In the genomic region with DNA sequence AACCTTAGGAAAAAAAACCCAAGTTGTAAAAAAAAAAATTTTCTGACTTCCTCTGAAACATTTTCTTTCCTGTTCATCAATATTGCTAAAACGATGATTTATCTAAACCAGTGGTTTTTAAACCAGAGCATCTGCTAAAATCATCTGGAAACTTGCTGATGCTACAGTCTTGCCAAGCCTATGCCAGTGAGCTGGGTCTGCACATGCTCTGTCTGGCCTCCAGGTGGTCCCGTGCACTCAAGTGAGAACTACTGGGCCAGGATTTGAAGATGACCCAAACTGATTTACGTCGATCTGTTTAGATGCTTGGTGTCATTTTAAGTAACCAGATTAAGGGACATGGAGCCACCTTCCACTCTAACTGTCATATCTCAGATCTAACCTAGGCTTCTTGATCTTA, we compare ENCODE assay signal across 18 mouse cellular contexts.
DNase-seq lines count a peak whose midpoint lies in the region; ATAC-seq and TF ChIP-seq lines count a peak whose summit lies in the region.
"Had no signal": no experiment of that assay in that cellular context is flagged by ENCODE, and none has a peak within 500 bp of the region (broad histone marks: within the 10 kb centered on the region; RNA-seq: fewer than 3 reads in every experiment).

No protein-coding gene starts in this region.

- DNase-seq in midbrain, postnatal 0 days (ENCODE audit: low spot score), result peak; percentile 9
- DNase-seq in brain, embryonic 14.5 days (ENCODE audit: low read depth), result peak; percentile 51
- DNase-seq in retina, embryonic 14.5 days (ENCODE audit: low spot score), result peak; percentile 36
- no peak for DNase-seq in heart, embryonic 10.5 days (ENCODE audit: low spot score)
- DNase-seq: gastrocnemius, postnatal 10 days; heart, postnatal 4 days; kidney, postnatal 25 days; thymus, postnatal 36 days had no signal

- no peak overlapping the region for H3K27ac ChIP-seq in forebrain, embryonic 12.5 days
- no peak overlapping the region for H3K27ac ChIP-seq in forebrain, embryonic 15.5 days (replicated peaks)
- no peak overlapping the region for H3K27ac ChIP-seq in midbrain, postnatal 0 days (ENCODE audit: low read depth, low read length)
- H3K27ac ChIP-seq in midbrain, embryonic 15.5 days, result no peak overlapping the region
- no peak overlapping the region for H3K27ac ChIP-seq in heart, embryonic 10.5 days
- H3K27ac ChIP-seq: embryonic facial prominence, embryonic 12.5 days; liver, embryonic 15.5 days; macrophage had no signal

- peaks cover 5% of the 10 kb centered on the region; the same call in 1 of the 2 replicates for H3K4me1 ChIP-seq in forebrain, embryonic 12.5 days
- peaks cover 5% of the 10 kb centered on the region for H3K4me1 ChIP-seq in forebrain, embryonic 15.5 days
- no peaks in the 10 kb centered on the region for H3K4me1 ChIP-seq in midbrain, postnatal 0 days (ENCODE audit: insufficient read depth, low read length)
- no peaks in the 10 kb centered on the region for H3K4me1 ChIP-seq in midbrain, embryonic 15.5 days
- no peaks in the 10 kb centered on the region for H3K4me1 ChIP-seq in heart, embryonic 10.5 days
- H3K4me1 ChIP-seq: embryonic facial prominence, embryonic 12.5 days; liver, embryonic 15.5 days had no signal

- TF ChIP-seq CTCF in midbrain, postnatal 0 days (IDR thresholded peaks at IDR 0.05), result peak; percentile 51
- peak; percentile 48 for TF ChIP-seq CTCF in brain, embryonic 14.5 days (IDR thresholded peaks at IDR 0.05; ENCODE audit: borderline replicate concordance, extremely low read depth, insufficient read depth, insufficient read length)

- no peaks in the 10 kb centered on the region for H3K9me3 ChIP-seq in forebrain, embryonic 12.5 days
- H3K9me3 ChIP-seq in forebrain, embryonic 15.5 days, result no peaks in the 10 kb centered on the region
- H3K9me3 ChIP-seq in midbrain, postnatal 0 days (ENCODE audit: low read length), result no peaks in the 10 kb centered on the region
- H3K9me3 ChIP-seq in midbrain, embryonic 15.5 days, result no peaks in the 10 kb centered on the region
- H3K9me3 ChIP-seq in heart, embryonic 10.5 days, result no peaks in the 10 kb centered on the region
- H3K9me3 ChIP-seq: embryonic facial prominence, embryonic 12.5 days; limb, embryonic 10.5 days; liver, embryonic 15.5 days had no signal

- no peak for TF ChIP-seq POLR2A in brain, embryonic 14.5 days (IDR thresholded peaks at IDR 0.05; ENCODE audit: borderline replicate concordance, extremely low read depth, insufficient read depth, insufficient read length, poor library complexity, severe bottlenecking)

- no peak overlapping the region for H3K4me3 ChIP-seq in forebrain, embryonic 12.5 days (replicated peaks)
- H3K4me3 ChIP-seq in forebrain, embryonic 15.5 days, result no peak overlapping the region
- H3K4me3 ChIP-seq in midbrain, postnatal 0 days (ENCODE audit: low read depth, low read length), result no peak overlapping the region
- no peak overlapping the region for H3K4me3 ChIP-seq in midbrain, embryonic 15.5 days
- H3K4me3 ChIP-seq in heart, embryonic 10.5 days, result no peak overlapping the region
- H3K4me3 ChIP-seq: embryonic facial prominence, embryonic 12.5 days; limb, embryonic 10.5 days; liver, embryonic 15.5 days had no signal

- WGBS in forebrain, embryonic 12.5 days, result 84% methylated on average over 4 of the region's 4 CpGs
- 77% methylated on average over 4 of the region's 4 CpGs for WGBS in forebrain, embryonic 15.5 days
- WGBS in midbrain, postnatal 0 days, result 85% methylated on average over 4 of the region's 4 CpGs
- 85% methylated on average over 4 of the region's 4 CpGs for WGBS in midbrain, embryonic 15.5 days
- 86% methylated on average over 4 of the region's 4 CpGs for WGBS in heart, embryonic 10.5 days

- H3K9ac ChIP-seq in forebrain, embryonic 12.5 days, result no peak overlapping the region
- H3K9ac ChIP-seq in forebrain, embryonic 15.5 days (replicated peaks), result no peak overlapping the region
- H3K9ac ChIP-seq in midbrain, postnatal 0 days (replicated peaks; ENCODE audit: low read length, poor library complexity, severe bottlenecking), result no peak overlapping the region
- H3K9ac ChIP-seq in midbrain, embryonic 15.5 days, result no peak overlapping the region
- H3K9ac ChIP-seq: embryonic facial prominence, embryonic 12.5 days; liver, embryonic 15.5 days had no signal

- H3K4me2 ChIP-seq in forebrain, embryonic 12.5 days, result no peak overlapping the region
- no peak overlapping the region for H3K4me2 ChIP-seq in forebrain, embryonic 15.5 days (replicated peaks)
- no peak overlapping the region for H3K4me2 ChIP-seq in midbrain, postnatal 0 days (ENCODE audit: low read depth, low read length, poor library complexity, severe bottlenecking)
- H3K4me2 ChIP-seq in midbrain, embryonic 15.5 days, result no peak overlapping the region
- H3K4me2 ChIP-seq: embryonic facial prominence, embryonic 12.5 days; heart, embryonic 11.5 days; liver, embryonic 15.5 days had no signal

- ATAC-seq in forebrain, embryonic 12.5 days (ENCODE audit: low FRiP score), result peak; percentile 54; the same call in 1 of the 2 replicates
- no peak for ATAC-seq in forebrain, embryonic 15.5 days (replicated peaks)
- ATAC-seq in midbrain, postnatal 0 days (ENCODE audit: low FRiP score), result no peak
- no peak for ATAC-seq in midbrain, embryonic 15.5 days (replicated peaks)
- ATAC-seq in cerebellum, adult (ENCODE audit: insufficient number of reproducible peaks, low FRiP score, low TSS enrichment), result no peak
- ATAC-seq: inflammation-experienced regulatory T-cells, adult 6 months had no signal

- no peaks in the 10 kb centered on the region for H3K27me3 ChIP-seq in forebrain, embryonic 12.5 days
- H3K27me3 ChIP-seq in forebrain, embryonic 15.5 days, result no peaks in the 10 kb centered on the region
- H3K27me3 ChIP-seq in midbrain, postnatal 0 days (ENCODE audit: insufficient read depth, low read length), result no peaks in the 10 kb centered on the region
- H3K27me3 ChIP-seq in midbrain, embryonic 15.5 days (replicated peaks), result no peaks in the 10 kb centered on the region
- no peaks in the 10 kb centered on the region for H3K27me3 ChIP-seq in heart, embryonic 10.5 days (ENCODE audit: insufficient read depth, poor library complexity, severe bottlenecking)
- H3K27me3 ChIP-seq: embryonic facial prominence, embryonic 12.5 days; liver, embryonic 15.5 days had no signal

- no peaks in the 10 kb centered on the region for H3K36me3 ChIP-seq in forebrain, embryonic 12.5 days (replicated peaks)
- H3K36me3 ChIP-seq in forebrain, embryonic 15.5 days, result no peaks in the 10 kb centered on the region
- no peaks in the 10 kb centered on the region for H3K36me3 ChIP-seq in midbrain, postnatal 0 days (ENCODE audit: insufficient read depth, low read length)
- H3K36me3 ChIP-seq in midbrain, embryonic 15.5 days (replicated peaks), result no peaks in the 10 kb centered on the region
- H3K36me3 ChIP-seq in heart, embryonic 10.5 days, result no peaks in the 10 kb centered on the region
- H3K36me3 ChIP-seq: embryonic facial prominence, embryonic 12.5 days; limb, embryonic 10.5 days; liver, embryonic 15.5 days had no signal
